Mouse (Mus musculus) cortical plate, adult 2 months (tissue): Measurements from ENCODE around the gene Kptn.

Source experiments
- CTCF ChIP-seq: fragments of 200-500 bp; IDR thresholded peaks from 2 replicates; pipeline ENCODE4 v1.5.1; 2011; ENCODE audit warnings: mild to moderate bottlenecking, control low read depth, low read length; ENCODE audit not compliant: insufficient read depth; ENCODE audit errors: extremely low read depth
- POLR2A ChIP-seq: fragments of 200-500 bp; IDR thresholded peaks from 2 replicates; pipeline ENCODE4 v1.6.1; 2011; ENCODE audit warnings: mild to moderate bottlenecking, low read length, control low read depth; ENCODE audit not compliant: insufficient read depth; ENCODE audit errors: extremely low read depth

DNA sequence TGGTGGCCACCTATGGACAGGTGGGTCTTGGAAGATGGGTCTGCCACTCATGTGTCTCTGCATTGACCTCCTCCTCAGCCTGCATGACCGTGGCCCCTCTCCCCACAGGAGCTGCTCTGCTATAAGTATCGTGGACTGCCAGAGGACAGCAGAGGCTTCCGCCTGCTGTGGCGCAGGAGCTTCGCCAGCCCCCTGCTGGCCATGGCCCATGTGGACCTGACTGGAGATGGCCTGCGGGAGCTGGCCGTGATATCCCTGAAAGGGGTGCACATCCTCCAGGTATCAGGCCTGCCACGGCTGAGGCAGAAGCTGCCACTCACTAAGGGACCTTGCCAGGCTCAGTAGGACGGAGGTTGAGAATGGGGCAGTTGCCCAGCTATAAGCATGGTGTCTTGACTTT is 6.1 kb downstream of the Kptn start:
- TF ChIP-seq POLR2A (no peak), CTCF (no peak)
